Mouse (Mus musculus): ENCODE measurements at regions not wholly inside any gene's neighbourhood (a gene's known extent, or its start where the extent isn't known, plus 50 kb on each side); places are given as distances from the start of the nearest gene placed in this dataset.
"Not testable (repeated sequence)": the region's sequence is repeated elsewhere in the genome, so short reads cannot be mapped to it uniquely, and the experiment has no call there.

DNA sequence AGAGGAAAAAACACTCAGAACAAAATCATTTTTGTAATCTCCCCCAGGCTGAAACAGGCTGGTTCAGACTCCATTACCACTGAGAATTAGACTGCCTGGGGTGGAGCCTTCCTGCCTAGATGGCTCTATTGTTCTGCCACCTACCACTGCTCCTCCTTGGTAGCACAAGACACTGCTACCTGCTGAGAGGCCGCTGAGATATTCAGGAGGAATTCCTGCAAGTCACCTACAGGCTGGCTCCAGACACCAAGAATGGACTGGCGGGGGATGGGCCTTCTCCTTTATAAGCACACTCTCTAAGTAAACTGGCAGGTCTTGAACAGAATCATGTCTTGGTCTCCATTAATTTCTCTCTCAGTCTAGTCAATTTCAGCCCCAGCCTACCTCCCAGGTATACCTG is 3289.4 kb downstream of the Gm37988 start:
- DNase-seq = no peak

- peak; percentile 72 for DNase-seq
Measured at GRCm38 (mm10) chr1:8123021-8123420, 3290.9 kb upstream of the A830018L16Rik start.

DNA sequence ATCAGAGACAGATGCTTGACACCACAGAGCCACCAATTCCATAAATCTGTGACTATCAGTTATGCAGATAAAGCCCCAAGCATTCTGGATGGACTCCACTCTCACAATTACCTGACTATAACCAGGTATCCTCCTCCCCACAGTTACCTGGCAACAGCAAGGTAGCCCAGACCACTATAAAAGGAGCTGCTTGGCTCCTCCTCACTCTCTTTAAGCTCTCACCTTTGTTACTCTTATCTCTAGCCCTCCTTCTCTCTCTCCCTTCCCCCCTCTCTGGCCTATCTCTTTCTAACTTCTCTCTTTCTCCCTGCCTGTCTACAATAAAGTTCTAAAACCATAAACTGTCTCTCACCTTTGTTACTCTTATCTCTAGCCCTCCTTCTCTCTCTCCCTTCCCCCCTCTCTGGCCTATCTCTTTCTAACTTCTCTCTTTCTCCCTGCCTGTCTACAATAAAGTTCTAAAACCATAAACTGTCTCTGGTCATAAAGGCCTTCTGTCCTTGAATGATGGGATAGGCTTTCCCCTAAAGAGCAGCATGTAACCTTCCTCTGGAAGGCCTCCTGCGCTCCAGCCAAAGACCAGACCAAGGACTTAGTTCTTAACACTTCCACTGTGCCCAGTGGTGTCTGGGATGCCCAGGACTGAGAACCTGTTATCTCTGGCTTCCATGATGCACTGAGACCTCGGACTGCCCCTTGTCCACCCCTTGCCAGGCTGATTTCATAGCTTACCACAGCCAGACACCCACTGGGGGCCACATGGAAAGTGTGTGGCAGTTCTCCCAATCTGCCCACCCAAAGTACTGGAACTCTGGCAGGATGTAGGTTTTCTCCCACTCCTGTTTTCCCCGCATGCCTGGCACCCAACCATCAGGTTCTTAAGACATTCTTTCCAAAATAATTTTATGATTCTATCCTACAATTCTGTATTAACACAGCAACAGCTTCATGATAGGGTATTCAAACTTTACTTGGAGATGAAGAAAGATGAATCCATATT is 3279.2 kb upstream of the A830018L16Rik start:
- not testable (repeated sequence) for DNase-seq

DNA sequence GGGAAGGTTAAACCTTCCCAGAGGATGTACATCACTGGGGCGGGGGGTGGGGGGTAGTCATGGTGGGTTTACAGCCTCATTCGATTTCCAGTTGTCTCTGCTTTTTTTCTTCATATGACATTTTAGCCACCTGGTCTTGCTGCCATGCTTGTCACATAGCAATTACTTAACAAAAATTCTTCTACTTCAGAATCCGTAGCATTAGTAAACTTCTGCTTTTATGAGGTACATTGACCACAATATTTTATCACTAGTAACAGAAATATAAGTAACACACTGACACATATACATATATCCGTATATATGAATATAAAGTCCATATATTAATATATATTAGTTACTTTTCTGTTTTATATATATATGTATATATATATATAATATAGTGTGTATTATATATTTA is 3271.3 kb upstream of the A830018L16Rik start:
- no peak for DNase-seq

DNA sequence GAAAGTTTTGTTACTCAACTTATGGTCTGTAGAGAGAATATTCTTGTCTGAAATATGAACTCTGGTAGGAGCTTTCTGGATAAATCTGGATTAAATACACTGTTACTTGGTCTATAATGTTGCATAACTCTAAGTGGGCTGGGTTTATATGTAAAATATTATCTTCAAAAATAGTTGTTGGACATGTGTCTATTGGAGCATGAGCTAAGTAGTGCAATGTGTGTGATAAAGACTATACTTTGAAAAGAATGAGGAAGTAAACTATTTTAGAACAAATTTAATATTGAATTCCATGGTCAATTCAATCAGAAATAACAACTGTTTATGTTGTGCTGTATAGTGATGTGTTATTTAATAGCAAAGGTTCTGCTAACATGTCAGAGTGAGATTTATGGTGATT is 3240.7 kb upstream of the A830018L16Rik start:
- DNase-seq = no peak
